Mouse (Mus musculus): ENCODE measurements around the gene Sik1. TPM values are rescaled to one million over a fixed set of nuclear protein-coding genes. Genes with fewer than 3 reads are reported as not detected.

Sik1 gene
- total and polyA plus RNA-seq, 3 experiments = 17.1 to 56.9 (median 36.7) TPM

DNA sequence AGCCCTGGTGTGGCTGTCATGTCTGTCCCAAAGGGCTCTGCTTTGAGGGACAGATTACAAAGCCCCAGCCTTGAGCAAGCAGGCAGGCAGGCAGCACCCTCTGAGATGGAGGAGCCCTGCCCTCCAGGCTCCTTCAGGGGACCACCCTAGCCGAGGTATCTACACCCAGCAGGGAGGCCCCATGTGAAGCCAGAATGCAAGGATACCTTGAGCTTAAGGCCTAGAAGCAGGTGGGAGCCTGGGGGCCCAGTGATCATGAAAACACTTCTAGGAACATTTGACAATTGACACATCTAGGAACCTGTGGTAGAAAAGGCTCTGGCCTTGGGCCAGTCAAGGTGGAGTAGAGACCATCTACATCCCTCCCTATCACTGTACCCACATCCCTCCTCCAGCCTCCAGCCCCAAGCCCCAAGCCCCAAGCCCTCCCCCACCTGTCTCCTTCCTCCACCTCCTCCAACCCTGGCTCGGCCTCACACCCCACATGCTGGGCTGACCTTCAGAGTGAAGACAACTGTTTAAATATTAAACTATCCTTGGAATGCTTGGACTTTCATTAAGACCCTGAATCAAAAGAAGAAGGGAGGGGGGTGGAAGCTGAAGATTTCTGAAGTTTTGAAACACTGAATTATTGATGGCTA lies 34.8 kb upstream of the Sik1 start:
- H3K9ac ChIP-seq (ENCODE audit: insufficient read depth, low read depth) = no peak overlapping the region
- TF ChIP-seq MAFK (IDR thresholded peaks at IDR 0.05; ENCODE audit: insufficient replicate concordance, low read length) (no peak), MXI1 (IDR thresholded peaks at IDR 0.05; ENCODE audit: low read depth, low read length) (no peak), JUN (IDR thresholded peaks at IDR 0.05; ENCODE audit: insufficient read depth, low read depth, low read length) (no peak), CTCF (conservative IDR thresholded peaks at IDR 0.05 in 1 of 2, IDR thresholded peaks at IDR 0.05 in 1 of 2; ENCODE audit: low read depth in 2 of 2, low read length in 2 of 2) (no peak), E2F4 (IDR thresholded peaks at IDR 0.05; ENCODE audit: insufficient replicate concordance, low read depth, low read length) (no peak), JUND (conservative IDR thresholded peaks at IDR 0.05; ENCODE audit: low read depth, low read length) (no peak), UBTF (IDR thresholded peaks at IDR 0.05; ENCODE audit: low read depth, low read length) (no peak), ETS1 (conservative IDR thresholded peaks at IDR 0.05; ENCODE audit: low read depth, low read length) (no peak), RCOR1 (conservative IDR thresholded peaks at IDR 0.05; ENCODE audit: low read depth, low read length) (no peak), HCFC1 (IDR thresholded peaks at IDR 0.05; ENCODE audit: low read depth, low read length) (no peak), PAX5 (IDR thresholded peaks at IDR 0.05; ENCODE audit: low read length) (no peak), MYC (IDR thresholded peaks at IDR 0.05; ENCODE audit: low read depth, low read length) (no peak), ZMIZ1 (IDR thresholded peaks at IDR 0.05; ENCODE audit: low read depth, low read length) (no peak), GABPA (IDR thresholded peaks at IDR 0.05; ENCODE audit: insufficient replicate concordance, low read depth, low read length) (no peak)

DNA sequence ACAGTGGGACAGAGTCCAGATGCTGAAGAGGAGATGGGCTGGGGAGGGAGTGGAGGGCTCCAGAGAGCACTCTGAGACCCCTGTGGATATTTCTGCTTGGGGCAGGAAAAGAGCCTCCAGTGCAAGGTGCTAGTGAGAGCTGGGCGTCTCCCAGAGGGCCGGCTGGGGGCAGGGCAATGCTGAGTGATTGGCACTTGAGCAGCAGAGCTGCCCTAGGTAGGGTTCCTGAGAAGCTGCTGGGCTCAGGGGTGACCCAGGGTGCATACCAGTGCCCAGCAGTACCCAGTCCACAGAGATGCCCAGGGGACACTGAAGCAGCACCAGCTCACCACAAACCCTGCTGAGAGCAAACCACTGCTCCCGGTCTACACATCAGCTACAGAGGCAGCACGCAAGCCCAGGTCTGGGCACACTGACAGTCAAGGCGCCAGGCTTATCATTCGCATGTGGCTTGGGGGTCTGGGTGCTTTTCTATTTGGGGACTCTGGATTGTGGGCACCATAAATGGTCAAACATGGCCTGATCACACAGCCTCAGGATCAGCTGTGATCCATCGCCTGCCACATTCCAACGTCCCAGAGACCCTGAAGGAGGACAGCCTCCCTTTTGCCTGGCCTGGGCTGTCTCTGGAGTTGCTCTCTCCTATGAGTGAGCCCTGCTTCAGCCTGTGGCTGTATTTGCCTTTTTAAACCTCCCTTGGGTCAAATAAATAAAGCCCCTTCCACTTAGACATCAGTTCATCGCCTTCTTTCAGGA lies 34.0 kb upstream of the Sik1 start:
- no peaks in the 10 kb centered on the region for H3K36me3 ChIP-seq (replicated peaks in 1 of 2; ENCODE audit: control insufficient read depth in 1 of 2, insufficient read depth in 1 of 2, low read length in 1 of 2)
- peaks cover 23 to 51% of the 10 kb centered on the region in 2 experiments for H3K4me1 ChIP-seq (ENCODE audit: control insufficient read depth in 1 of 2, insufficient read depth in 2 of 2)
- H3K79me2 ChIP-seq (replicated peaks; ENCODE audit: control insufficient read depth, extremely low read depth, insufficient read depth, poor library complexity, severe bottlenecking) = no peaks in the 10 kb centered on the region
- no peaks in the 10 kb centered on the region for H3K9me3 ChIP-seq (replicated peaks; ENCODE audit: low read length)
- no peaks in the 10 kb centered on the region for H3K27me3 ChIP-seq (replicated peaks)
- dilution Hi-C loops (cut with MboI; ENCODE audit: extremely low pct_ligation_motif_present, extremely low pct_unique_long_range_greater_than_20kb, low sequenced_read_pairs) (no loop called here), in situ Hi-C loops (cut with MboI; ENCODE audit: low pct_ligation_motif_present, low pct_unique_long_range_greater_than_20kb, low sequenced_read_pairs) (loop anchor here (5.0 kb wide), 1 partner anchor 33 kb away; no protein-coding TSS in a partner anchor)
- TF ChIP-seq TCF12 (IDR thresholded peaks at IDR 0.05; ENCODE audit: low read depth, low read length) (no peak), ZNF384 (IDR thresholded peaks at IDR 0.05; ENCODE audit: low read depth, low read length) (no peak), NELFE (IDR thresholded peaks at IDR 0.05; ENCODE audit: low read depth, low read length) (no peak), MAX (IDR thresholded peaks at IDR 0.05; ENCODE audit: low read length) (no peak), ELF1 (IDR thresholded peaks at IDR 0.05; ENCODE audit: low read depth, low read length) (no peak), JUND (conservative IDR thresholded peaks at IDR 0.05; ENCODE audit: low read depth, low read length) (no peak), SIN3A (IDR thresholded peaks at IDR 0.05; ENCODE audit: low read length) (no peak), CTCF (conservative IDR thresholded peaks at IDR 0.05 in 1 of 2, IDR thresholded peaks at IDR 0.05 in 1 of 2; ENCODE audit: low read depth in 2 of 2, low read length in 2 of 2) (no peak), POLR2A (IDR thresholded peaks at IDR 0.05; ENCODE audit: low read depth, low read length) (no peak), MAZ (IDR thresholded peaks at IDR 0.05; ENCODE audit: low read depth, low read length) (no peak), USF2 (conservative IDR thresholded peaks at IDR 0.05; ENCODE audit: low read depth, low read length) (no peak), BHLHE40 (IDR thresholded peaks at IDR 0.05; ENCODE audit: low read depth, low read length) (no peak), CHD2 (IDR thresholded peaks at IDR 0.05; ENCODE audit: low read length) (no peak), ETS1 (conservative IDR thresholded peaks at IDR 0.05; ENCODE audit: low read depth, low read length) (no peak)
- H3K4me3 ChIP-seq (replicated peaks in 1 of 3; ENCODE audit: low read depth in 2 of 3, low read length in 2 of 3, poor library complexity in 1 of 3) = no peak overlapping the region
- H3K9ac ChIP-seq (ENCODE audit: insufficient read depth, low read depth) = no peak overlapping the region
- no peak overlapping the region for H3K4me2 ChIP-seq (ENCODE audit: insufficient read depth, low read depth, poor library complexity, severe bottlenecking)
- DNase-seq (ENCODE audit: extremely low read depth) = no peak
- no peak overlapping the region for H3K27ac ChIP-seq (ENCODE audit: insufficient read depth, low read depth)

More for the DNA sequence above, 34.8 kb upstream of the Sik1 start:
- no peak overlapping the region for H3K4me3 ChIP-seq (replicated peaks in 1 of 3; ENCODE audit: low read depth in 2 of 3, low read length in 2 of 3, poor library complexity in 1 of 3)
- no peak for DNase-seq (ENCODE audit: extremely low read depth)
- dilution Hi-C loops (cut with MboI; ENCODE audit: extremely low pct_ligation_motif_present, extremely low pct_unique_long_range_greater_than_20kb, low sequenced_read_pairs) = no loop called here
- H3K27ac ChIP-seq (ENCODE audit: insufficient read depth, low read depth) = no peak overlapping the region
- no peak overlapping the region for H3K4me2 ChIP-seq (ENCODE audit: insufficient read depth, low read depth, poor library complexity, severe bottlenecking)
- no peaks in the 10 kb centered on the region for H3K79me2 ChIP-seq (replicated peaks; ENCODE audit: control insufficient read depth, extremely low read depth, insufficient read depth, poor library complexity, severe bottlenecking)
- H3K36me3 ChIP-seq (replicated peaks in 1 of 2; ENCODE audit: control insufficient read depth in 1 of 2, insufficient read depth in 1 of 2, low read length in 1 of 2) = no peaks in the 10 kb centered on the region
- H3K9me3 ChIP-seq (replicated peaks; ENCODE audit: low read length) = no peaks in the 10 kb centered on the region
- no peaks in the 10 kb centered on the region for H3K27me3 ChIP-seq (replicated peaks)
- in situ Hi-C loops (cut with MboI; ENCODE audit: low pct_ligation_motif_present, low pct_unique_long_range_greater_than_20kb, low sequenced_read_pairs) = no loop called here
- H3K4me1 ChIP-seq (ENCODE audit: control insufficient read depth in 1 of 2, insufficient read depth in 2 of 2) = peaks cover 23 to 51% of the 10 kb centered on the region in 2 experiments

All from CH12.LX (cell line).